Mouse (Mus musculus) cerebellum, postnatal 10 days (tissue): ENCODE results near the gene D17H6S53E.

ENCODE experiments used
- DNase-seq, 2 experiments: peaks; one replicate each; pipeline ENCODE4 v3.0.0; 2021; ENCODE audit warnings: mixed read lengths in 2 of 2

D17H6S53E gene

DNA sequence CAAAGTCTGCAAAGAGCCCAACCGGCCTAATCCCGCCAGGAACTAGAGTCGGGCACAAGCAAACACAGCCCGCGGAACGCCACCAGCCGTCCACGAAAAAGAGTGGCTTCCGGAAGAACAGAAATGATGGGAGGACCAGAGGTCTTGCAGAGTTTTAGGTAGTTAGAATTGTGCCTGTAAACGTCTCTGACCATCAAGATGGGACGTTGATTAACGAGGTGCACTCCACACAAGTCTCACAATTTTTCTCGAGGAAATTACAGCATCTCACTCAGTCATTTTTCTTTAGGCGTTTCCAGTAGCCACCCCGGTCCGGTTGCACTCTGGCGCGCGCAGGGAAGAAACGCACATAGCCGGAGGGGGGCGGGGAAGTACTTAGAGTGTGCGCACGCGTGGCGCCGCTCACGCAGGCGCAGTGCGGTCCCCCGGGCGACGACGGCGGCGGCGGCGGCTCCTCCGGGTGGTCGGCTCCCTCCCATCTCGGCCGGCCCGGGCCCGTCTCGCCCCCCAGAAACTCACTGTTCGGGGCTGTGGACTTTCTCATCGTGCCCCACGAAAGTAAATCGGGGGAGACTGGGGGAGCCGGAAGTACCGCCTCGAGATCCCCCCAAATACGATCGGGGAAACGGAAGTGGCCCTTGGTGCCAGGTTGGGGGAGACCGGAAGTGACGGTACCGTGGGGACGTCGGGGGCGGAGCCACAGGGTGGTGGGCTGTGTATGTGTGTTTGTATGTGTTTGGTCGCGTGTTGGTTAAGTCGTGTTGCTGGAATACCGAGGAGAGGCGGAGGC lies 8.8 kb downstream of the D17H6S53E start, which contains the start of gene Bag6:
TSS of gene Bag6 (plus strand) at position 378 of the 790 bp plus-strand sequence.
- DNase-seq, result peak; percentile 98 to 99

DNA sequence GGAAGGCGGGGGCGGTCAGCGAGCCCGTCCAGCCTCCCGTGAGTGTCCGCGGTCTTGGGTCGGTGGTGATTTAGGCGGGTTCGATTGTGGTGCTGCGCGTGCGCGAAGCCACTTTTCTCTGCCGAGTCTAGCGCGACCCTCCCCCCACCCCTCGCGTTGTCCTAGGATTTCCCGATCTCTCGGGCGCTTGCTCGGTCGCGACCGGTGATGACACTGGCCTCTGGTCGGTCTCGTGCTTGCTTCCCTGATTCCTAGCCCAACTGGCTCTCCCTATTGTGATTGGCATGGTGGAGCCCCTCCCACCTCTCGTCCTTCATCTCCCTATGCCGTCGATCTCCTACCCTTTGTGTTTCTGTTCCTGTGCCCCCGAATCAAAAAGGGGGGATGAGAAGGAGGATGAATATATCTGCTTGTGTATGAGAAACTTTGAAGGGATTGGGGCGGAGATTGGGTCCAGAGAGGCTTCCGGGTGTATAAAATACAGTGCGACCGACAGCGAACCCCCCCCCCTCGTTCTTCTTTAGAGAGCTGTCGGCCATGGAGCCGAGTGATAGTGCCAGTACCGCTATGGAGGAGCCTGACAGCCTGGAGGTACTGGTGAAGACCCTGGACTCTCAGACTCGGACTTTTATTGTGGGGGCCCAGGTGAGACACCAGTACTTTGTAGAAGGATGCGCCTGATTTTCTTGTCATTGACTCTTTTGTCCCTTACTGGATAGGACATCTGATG lies 9.6 kb downstream of the D17H6S53E start:
- DNase-seq, result no peak

DNA sequence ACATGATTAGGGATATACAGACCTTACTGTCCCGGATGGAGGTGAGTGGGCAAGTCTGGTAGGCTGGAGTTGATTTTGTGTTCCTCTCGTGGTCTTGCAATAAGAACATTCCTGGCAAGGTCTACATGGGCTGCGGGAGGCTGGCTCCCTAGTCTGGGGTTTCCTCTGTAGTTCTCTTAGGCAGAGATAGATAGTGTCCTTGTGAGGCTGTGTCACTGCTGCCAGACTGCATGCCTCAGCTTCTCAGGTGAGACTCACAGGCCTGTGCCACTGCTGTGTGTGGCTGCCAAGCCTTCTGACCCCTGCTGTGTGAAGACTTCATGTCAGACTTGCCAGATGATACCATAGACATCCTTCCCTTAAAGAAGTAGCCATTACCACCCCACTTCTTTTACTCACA lies 13.1 kb downstream of the D17H6S53E start:
- DNase-seq, result no peak

DNA sequence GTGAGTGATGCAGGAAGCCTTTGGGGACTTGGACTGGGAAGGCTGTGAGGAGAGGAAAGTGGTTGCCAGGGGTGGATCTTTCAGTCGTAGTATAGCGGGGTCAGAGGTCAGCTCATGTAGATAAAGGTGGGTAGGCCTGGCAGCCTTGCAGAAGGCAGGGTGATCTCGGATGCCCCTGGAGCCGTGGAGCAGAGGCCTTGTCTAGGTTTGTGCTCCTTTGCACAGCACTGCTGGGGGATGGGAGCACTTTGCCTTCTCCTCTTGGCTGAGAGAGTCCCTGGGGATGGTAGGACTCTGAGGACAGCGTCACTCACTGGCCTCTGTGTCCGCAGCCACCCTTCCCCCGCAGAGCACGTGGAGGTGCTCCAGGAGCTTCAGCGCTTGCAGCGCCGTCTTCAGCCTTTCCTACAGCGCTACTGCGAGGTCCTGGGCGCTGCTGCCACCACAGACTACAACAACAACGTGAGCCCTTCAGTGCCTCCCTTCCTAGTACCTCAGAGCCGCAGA lies 14.4 kb downstream of the D17H6S53E start:
- no peak for DNase-seq

DNA sequence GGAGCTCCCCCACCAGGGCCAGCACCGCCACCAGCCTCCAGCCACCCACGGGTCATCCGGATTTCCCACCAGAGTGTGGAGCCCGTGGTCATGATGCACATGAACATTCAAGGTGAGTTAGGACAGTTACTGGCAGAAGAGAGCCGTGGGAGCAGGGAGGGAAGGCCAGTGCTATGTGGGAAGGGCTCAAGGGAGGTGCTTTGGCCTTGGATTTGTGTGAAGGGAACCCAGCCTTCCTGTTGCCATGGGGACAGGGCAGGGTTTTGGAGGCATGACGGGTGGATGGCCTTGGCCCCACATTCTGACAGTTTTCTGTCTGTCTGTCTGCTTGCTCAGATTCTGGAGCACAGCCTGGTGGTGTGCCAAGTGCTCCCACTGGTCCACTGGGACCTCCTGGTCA lies 15.8 kb downstream of the D17H6S53E start:
- no peak for DNase-seq

DNA sequence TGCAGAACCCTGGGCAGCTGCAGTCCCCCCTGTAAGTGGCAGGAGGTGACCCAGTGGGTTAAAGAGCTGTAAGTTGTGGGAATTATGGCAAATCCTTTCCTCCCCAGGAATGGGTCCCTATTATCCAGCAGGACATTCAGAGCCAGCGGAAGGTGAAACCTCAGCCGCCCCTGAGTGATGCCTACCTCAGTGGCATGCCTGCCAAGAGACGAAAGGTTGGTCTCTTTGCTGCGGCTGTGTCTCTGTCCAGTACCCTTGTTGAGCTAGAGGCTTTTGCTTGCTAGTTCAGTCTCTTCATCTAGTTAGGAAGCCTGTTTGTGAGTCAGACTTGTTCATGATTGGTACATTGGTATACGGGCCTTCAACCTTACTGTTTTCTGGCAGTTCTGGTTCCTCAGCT lies 20.0 kb downstream of the D17H6S53E start:
- no peak for DNase-seq

DNA sequence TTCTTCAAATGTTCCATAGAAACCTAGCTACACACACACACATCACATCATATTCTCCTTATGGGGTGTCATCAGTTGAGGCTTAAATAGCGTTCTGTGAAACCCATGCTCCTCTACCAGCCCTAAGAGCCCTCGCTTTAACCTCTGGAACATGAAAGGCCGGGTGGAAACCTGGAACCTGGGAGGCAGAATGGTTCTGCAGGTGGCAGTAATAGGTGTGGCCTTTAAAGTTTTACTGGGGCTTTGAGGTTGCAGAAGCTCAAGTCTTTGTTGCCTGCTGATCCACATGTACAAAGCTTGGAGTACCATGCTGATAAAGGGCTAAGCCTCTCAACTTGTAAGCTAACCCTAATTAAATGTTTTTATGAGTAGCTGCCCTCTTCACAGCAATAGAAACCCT lies 21.2 kb downstream of the D17H6S53E start:
- DNase-seq, result no peak

DNA sequence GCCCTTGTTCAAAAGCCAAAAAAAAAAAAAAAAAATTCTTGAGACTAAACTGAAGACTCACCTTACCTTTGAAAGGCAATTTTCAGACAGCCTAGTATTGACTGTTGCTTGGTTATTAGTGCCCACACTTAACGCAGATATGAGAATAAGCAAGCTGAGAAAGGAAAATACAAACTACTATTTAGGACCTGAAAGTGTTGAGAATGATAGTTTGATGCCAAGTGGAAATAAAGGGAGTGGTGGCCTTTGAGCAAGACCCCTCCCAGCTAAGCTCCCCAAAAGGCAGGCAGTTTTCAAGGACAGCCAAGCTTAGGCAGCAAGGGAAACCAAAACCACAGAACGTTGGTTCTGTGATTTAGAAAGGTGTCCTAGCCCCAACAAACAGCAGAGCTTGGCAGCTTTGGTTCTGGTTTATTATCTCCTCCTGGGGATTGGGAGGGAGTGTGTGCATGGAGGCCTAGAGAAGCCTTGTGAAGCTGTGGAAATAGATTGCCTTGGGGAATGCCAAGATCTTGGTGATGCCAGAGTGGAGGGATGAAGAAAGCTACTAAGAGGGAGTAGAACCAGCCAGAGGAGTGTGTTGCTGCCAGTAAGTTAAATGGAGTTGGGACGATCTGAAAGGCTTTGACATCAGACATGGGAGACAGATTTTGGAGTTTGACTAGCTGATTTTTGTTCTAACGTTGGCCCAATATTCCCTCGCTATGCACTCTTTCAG lies 21.9 kb downstream of the D17H6S53E start:
- no peak for DNase-seq

DNA sequence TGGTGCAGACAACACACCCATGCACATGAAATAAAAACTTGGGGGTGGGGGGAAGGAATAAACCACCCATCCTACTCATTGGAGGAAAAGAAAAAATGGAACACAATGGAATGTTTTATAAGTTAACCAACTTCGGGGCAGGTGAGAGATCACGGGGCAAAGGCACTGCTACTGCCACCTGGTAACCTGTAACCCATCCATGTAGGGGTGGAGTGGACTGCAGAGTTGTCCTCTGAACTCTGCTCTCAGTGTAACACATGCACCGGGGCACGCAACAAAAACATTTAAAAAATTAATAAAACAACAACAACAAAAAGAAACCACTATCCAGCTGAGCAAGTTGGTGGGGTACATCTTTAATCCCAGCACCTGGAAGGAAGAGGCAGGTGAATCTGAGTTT lies 25.9 kb downstream of the D17H6S53E start:
- DNase-seq, result no peak

DNA sequence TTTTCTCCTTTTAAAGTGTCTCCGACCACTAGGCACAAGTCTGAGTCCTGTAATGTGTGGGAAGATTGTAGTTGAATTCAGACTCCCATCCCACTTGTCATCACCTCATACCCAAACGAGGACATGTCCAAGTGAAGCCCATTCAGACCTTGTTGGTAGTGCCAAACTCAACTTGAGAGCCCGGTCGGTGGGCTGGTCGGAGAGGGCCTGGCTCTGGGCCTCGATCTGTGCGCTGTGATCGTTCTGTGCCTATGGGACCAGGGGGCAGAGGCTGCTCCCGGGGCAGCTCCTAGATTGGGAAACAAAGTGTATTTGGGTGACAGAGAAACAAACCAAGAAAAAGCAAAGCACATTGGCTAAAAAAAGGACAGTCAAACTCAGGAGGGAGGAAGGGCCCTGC lies 26.9 kb downstream of the D17H6S53E start:
- DNase-seq, result no peak

DNA sequence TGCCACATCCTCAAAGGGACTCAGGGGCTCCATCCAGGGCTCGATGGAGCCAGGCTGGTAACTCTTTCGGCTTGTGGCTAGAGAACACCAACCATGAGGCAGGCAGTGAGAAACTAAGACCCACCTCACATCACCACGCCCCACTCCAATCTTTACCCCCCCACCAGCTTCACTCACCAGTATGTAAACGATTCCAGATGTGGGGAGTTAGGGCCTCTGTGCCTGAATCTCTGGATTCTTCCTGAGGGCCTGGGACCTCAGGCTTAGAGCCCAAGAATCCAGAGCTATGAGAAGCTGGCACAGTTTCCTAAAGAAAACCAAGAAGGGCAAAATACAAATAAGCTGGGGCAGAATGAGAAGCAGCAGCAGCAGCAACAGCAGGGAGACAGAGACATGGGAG lies 27.8 kb downstream of the D17H6S53E start:
- no peak for DNase-seq

DNA sequence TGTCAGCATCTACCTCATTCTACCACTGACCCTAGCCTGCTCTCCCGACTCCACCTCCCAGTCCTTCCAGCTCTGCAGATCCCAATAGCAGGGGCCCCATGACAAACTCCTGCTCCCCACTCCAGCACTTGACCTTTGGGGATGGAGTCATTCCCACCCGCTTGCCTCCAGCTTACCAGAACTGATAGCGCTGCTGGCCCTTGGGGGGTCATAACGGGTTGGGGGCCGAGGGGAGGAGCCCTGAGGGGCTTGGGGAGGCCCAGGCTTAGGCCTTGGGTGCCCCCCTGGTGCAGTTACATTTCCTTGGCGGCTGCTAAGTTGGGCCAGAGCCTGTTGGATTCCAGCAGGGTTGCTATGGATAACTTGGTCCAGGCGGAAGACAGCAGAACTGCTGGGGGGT lies 28.4 kb downstream of the D17H6S53E start:
- no peak for DNase-seq

DNA sequence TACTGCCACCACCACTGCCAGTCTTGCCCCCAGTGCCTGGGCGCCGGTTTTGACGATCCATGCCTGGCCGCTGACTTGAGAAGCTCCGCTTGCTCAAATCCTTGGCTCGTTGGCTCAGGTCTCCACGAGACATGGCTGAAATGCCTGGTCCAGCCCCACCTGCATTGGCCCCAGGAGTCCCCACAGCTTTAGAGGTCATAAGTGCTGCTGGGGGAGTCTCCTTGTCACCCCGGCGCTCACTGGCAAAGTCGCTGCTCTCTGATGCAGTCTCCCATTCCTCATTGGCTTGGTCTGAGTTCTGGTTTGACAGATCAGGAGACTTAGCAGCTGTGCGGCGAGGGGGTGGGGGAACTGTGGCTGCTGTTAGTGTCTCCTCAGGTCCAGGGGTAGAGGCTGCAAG lies 29.3 kb downstream of the D17H6S53E start:
- DNase-seq, result no peak

DNA sequence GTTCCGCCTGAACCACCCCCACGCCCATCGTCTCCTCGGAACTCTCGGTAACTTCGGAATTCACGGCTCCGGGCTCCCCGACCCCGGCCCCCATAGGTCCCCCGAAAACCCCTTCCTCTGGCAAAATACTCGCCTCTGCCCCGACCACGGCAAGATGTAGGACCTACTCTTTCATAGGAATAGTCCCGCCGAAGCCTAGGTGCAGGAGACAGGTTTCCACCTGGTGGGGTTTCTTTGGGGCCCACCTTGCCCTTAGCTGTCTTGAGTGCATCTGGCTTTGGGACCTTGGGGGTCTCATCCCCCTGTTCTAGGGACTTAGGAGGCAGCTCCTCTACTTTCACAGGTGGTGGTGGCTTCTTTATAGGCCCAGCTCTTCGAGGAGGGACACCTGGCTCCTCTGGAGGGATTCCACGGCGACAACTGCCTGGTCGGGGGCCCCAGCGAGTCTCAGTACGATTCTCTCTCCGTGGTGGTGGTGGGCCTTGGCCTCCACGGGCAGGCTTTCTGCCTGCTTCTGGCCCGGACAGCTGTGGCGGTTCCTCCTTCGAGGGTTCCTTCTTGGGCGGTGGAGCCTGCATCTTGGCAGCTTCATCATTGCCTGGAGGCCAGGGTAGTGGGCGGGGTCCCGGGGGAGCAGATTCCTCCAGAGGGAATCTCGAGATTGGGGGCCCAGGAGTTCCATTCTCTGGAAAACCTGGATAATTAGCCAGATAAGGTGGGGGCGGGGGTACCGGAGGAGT lies 30.5 kb downstream of the D17H6S53E start:
- DNase-seq, result no peak

DNA sequence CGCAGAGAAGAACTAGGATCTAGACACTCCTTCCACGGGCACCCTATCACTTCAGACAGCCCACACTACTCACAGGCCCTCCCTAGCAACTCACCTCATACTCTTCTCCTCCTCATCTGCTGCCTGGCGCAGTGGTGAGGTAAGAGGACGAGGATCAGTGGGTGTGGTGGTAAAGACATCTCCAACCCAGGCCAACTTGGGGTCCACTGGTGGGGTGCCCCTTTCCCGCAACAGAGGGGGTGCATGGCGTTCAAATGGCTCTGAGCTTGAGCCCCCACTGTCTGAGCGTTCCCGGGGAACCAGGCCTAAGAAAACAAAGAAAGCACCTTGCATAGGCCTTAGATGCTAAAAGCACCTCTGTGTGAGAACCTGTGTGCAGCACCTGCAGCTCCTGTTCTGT lies 31.1 kb downstream of the D17H6S53E start:
- no peak for DNase-seq

DNA sequence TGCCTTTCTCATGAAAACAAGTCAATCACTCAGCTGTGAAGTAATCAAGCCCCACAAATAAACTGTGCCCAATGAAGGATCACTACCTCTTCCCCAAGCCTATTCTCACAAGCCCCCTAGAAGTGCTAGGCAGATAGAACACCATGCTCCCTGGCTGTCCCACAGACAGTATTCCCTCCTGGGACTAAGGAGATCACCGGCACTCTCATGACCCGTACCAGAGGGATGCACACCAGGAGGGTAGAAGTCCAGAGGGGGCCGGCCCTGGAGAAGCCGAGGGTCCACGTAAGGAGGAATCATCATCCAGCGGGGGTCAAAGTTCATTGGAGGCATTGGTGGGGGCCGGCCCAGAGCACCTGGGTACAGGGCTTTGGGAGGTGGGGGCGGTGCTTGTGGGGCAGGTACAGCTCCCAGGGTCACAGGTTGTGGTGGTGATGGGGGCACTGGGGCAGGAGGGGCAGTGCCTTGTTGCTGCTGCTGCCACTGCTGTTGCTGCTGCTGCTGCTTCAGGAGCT lies 31.5 kb downstream of the D17H6S53E start:
- DNase-seq, result no peak

DNA sequence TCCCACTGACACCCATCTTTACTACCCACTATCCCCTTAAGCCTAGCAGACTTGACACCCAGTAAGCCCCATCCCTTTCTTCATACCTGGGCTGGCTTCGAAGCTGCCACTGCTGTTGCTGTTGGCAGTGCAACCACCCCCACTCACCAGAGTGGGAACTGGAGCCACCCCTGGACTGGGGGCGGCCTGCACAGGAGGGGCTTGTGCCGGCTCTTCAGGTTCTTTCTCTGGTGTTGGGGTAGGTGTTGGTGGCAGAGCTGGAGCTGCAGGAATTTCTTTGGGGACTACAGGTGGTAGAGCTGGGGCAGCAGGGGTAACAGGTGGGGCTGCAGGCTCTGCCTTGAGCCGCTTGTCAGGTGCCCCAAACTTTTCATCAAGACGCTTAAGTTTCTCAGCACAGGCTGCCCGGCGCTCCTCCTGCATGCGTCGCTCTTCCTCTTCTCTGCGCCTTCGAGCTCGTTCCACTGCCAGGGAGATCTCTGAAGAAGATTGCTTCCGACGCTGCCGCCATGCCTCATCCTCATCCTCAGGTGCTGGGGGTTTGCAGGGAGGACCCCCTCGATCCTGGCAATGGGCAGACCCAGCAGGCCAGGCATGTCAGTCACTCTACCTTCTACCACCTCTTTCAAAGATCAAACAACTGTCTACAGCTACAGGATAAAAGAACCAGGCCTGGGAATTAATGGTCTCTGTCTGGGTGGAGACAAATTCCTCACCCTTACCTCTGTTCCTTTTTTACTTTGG lies 32.8 kb downstream of the D17H6S53E start:
- no peak for DNase-seq

DNA sequence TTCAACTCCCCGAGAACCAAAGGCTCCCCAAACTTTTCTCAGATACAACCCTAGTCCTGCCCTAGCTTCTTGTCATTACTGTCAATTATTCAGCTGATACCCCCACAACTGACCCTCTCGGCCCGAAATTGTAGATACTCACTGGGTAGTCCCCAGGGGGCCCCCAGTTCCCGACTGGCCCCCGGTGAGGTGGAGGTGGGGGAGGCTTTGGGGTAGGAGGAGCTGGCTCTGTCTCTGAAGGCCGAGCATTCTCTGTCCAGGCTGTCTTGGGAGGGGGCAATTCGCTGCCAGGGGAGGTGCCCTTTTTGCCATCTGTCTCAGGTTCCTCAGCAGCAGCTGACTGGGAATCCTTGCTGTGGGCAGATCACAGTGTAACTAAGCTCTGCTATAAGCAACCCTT lies 33.5 kb downstream of the D17H6S53E start:
- no peak for DNase-seq

DNA sequence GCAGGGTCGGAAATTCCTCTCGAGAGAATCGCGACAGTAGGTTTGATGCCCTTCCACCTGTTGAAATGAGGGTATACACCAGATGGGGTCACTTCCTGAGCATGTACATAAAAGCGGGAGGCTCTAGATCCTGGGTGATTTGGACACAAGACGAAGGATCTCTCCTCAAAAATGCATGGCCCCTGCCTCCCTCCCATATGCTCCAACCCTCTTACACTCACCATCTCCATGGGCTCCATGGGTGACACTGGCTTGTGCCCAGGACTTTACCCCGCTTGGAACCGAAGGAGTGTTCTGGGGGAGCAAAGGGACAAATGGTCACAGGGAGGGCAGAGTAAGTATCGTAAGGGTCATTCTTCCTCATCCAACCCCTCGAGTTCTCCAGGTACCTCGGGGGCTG lies 35.2 kb downstream of the D17H6S53E start:
- DNase-seq, result no peak

DNA sequence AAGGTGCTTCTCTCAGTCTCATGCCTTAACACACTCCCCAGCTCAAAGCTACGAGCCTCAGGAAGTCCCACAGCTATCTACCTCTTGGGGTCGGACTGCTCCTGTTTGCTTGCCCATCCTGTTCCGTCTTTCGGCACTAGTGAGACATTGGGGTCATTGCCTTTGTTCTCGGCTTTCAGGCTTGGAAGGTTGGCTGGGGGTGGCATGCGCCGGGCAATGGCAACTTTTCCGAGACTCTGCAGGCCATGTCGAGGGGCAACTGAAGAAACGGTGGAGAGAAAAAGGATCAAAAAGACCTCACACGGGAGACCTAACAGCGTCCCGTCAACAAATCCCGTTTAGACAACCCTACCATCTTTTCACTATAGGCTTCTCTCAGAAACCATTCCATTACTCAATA lies 35.9 kb downstream of the D17H6S53E start:
- no peak for DNase-seq

DNA sequence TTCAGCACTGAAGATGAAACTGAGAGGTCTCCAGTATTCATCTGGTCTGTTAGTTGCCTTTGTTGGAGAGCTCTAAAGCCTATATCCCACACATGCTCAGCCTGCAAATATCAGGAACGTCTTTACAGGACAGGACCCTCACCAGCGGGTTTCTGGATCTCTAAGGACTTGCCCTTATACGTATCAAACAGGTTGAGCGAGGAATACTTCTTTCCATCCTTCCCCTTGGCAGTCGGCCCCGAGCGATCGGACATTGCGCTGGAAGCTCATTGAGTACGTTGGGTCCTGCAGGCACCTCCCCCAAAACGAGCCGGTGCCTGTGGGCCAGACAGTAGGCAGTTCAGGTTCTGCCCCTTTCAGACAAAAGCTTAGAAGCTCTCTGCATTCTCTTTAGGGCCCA lies 36.6 kb downstream of the D17H6S53E start:
- DNase-seq, result peak; percentile 60 to 63
